28 mouse cellular contexts compared by ENCODE assay signal in genomic region chr2:28903871-28904270, GRCm38 (mm10). TPM values are rescaled to one million over a fixed set of nuclear protein-coding genes. Genes with fewer than 3 reads are reported as not detected.
DNase-seq lines count a peak whose midpoint lies in the region; ATAC-seq and TF ChIP-seq lines count a peak whose summit lies in the region.
"Had no signal": no experiment of that assay in that cellular context is flagged by ENCODE, and none has a peak within 500 bp of the region (broad histone marks: within the 10 kb centered on the region; RNA-seq: fewer than 3 reads in every experiment).

No protein-coding gene starts in this region.

- H3K27ac ChIP-seq in layer of hippocampus, adult 2 months: peak overlapping the region; percentile 32; the same call in 1 of the 2 replicates
- H3K27ac ChIP-seq in midbrain, embryonic 15.5 days: peak overlapping the region; percentile 18
- no peak overlapping the region for H3K27ac ChIP-seq in midbrain, postnatal 0 days (ENCODE audit: low read depth, low read length)
- H3K27ac ChIP-seq: forebrain, embryonic 10.5 days; forebrain, embryonic 13.5 days; heart, adult 2 months; heart, embryonic 10.5 days; heart, embryonic 13.5 days; hindbrain, embryonic 14.5 days; hindbrain, postnatal 0 days had no signal

- H3K4me3 ChIP-seq in layer of hippocampus, adult 2 months: no peak overlapping the region
- no peak overlapping the region for H3K4me3 ChIP-seq in midbrain, embryonic 15.5 days
- H3K4me3 ChIP-seq in midbrain, postnatal 0 days (ENCODE audit: low read depth, low read length): no peak overlapping the region
- H3K4me3 ChIP-seq: forebrain, embryonic 10.5 days; forebrain, embryonic 13.5 days; heart, adult 2 months; heart, embryonic 10.5 days; heart, embryonic 13.5 days had no signal

- DNase-seq in adrenal gland, postnatal 14 days: peak; percentile 26
- no peak for DNase-seq in adrenal gland, adult 18-20 months (ENCODE audit: low spot score in 2 of 2)
- no peak for DNase-seq in layer of hippocampus, adult 2 months (ENCODE audit: low spot score in 2 of 2)
- DNase-seq in layer of hippocampus, adult 8-10 months (ENCODE audit: low spot score in 2 of 2): no peak
- no peak for DNase-seq in midbrain, postnatal 0 days (ENCODE audit: low spot score)
- no peak for DNase-seq in spleen, adult 18-20 months
- DNase-seq: cerebellum, adult 11-12 months; cerebellum, adult 9-10 months; gastrocnemius, postnatal 10 days; gastrocnemius, postnatal 36 days; heart, adult 2 months; heart, postnatal 14 days; heart, postnatal 4 days had no signal

- H3K4me1 ChIP-seq in midbrain, embryonic 15.5 days: peaks cover 25% of the 10 kb centered on the region
- no peaks in the 10 kb centered on the region; the same call in 1 of the 2 replicates for H3K4me1 ChIP-seq in midbrain, postnatal 0 days (ENCODE audit: insufficient read depth, low read length)

- WGBS in midbrain, embryonic 15.5 days: 78% methylated on average over 5 of the region's 5 CpGs
- 75% methylated on average over 5 of the region's 5 CpGs for WGBS in midbrain, postnatal 0 days

- no peak overlapping the region for H3K4me2 ChIP-seq in midbrain, embryonic 15.5 days
- no peak overlapping the region for H3K4me2 ChIP-seq in midbrain, postnatal 0 days (ENCODE audit: low read depth, low read length, poor library complexity, severe bottlenecking)
- H3K4me2 ChIP-seq: forebrain, embryonic 13.5 days; heart, embryonic 13.5 days; hindbrain, embryonic 14.5 days had no signal

- H3K9ac ChIP-seq in midbrain, embryonic 15.5 days: no peak overlapping the region
- no peak overlapping the region for H3K9ac ChIP-seq in midbrain, postnatal 0 days (replicated peaks; ENCODE audit: low read length, poor library complexity, severe bottlenecking)
- H3K9ac ChIP-seq: forebrain, embryonic 13.5 days; heart, embryonic 13.5 days; hindbrain, embryonic 14.5 days had no signal

- no peak for TF ChIP-seq CTCF in layer of hippocampus, adult 2 months (conservative IDR thresholded peaks at IDR 0.05)
- no peak for TF ChIP-seq CTCF in midbrain, postnatal 0 days (IDR thresholded peaks at IDR 0.05)

- no peaks in the 10 kb centered on the region for H3K36me3 ChIP-seq in midbrain, embryonic 15.5 days (replicated peaks)
- H3K36me3 ChIP-seq in midbrain, postnatal 0 days (ENCODE audit: insufficient read depth, low read length): peaks cover 12% of the 10 kb centered on the region

- H3K9me3 ChIP-seq in midbrain, embryonic 15.5 days: no peaks in the 10 kb centered on the region
- H3K9me3 ChIP-seq in midbrain, postnatal 0 days (ENCODE audit: low read length): no peaks in the 10 kb centered on the region
- H3K9me3 ChIP-seq: forebrain, embryonic 10.5 days; forebrain, embryonic 13.5 days; heart, embryonic 10.5 days; heart, embryonic 13.5 days had no signal

- H3K27me3 ChIP-seq in midbrain, embryonic 15.5 days (replicated peaks): peaks cover 72% of the 10 kb centered on the region
- peaks cover 8% of the 10 kb centered on the region for H3K27me3 ChIP-seq in midbrain, postnatal 0 days (ENCODE audit: insufficient read depth, low read length)

- no peak for ATAC-seq in midbrain, embryonic 15.5 days (replicated peaks)
- no peak for ATAC-seq in midbrain, postnatal 0 days (ENCODE audit: low FRiP score)
- ATAC-seq: activated CD4-positive, CD25-positive, alpha-beta regulatory T cell, adult 4 months; CD4-positive, CD25-positive, alpha-beta regulatory T cell, adult 4 months; forebrain, embryonic 13.5 days; forebrain, embryonic 16.5 days; hindbrain, postnatal 0 days; inflammation-experienced regulatory T-cells, adult 6 months; intestine, embryonic 16.5 days had no signal

RNA-seq across cellular contexts. Expression of gene Barhl1, which starts 12.6 kb away (rescaled TPM):
- 0.26 TPM in 1 of 2 replicates, not detected in the other for total RNA-seq in adrenal gland, postnatal 14 days (2021)
- total RNA-seq in adrenal gland, adult 18-20 months (2021): not detected
- total RNA-seq in layer of hippocampus, adult 2 months (2021): not detected
- not detected for total RNA-seq in layer of hippocampus, adult 8-10 months (2022)
- polyA plus RNA-seq in midbrain, embryonic 15.5 days (2015; fragmentation: Nextera tagmentation; extraction: Ambion mirVana): 53.5 and 77.8 TPM in 2 replicates
- total RNA-seq in midbrain, postnatal 0 days (2014; rRNA removed): 36.8 and 49.0 TPM in 2 replicates
- polyA plus RNA-seq in midbrain, postnatal 0 days (2015; fragmentation: Nextera tagmentation; extraction: Ambion mirVana): 36.8 and 36.9 TPM in 2 replicates
- total RNA-seq: gastrocnemius, adult 18-20 months; gastrocnemius, postnatal 10 days; gastrocnemius, postnatal 36 days; granulocyte monocyte progenitor cell, adult 5-6 weeks; heart, adult 2 months; heart, postnatal 14 days; heart, postnatal 4 days had no signal
- polyA plus RNA-seq: activated CD4-positive, CD25-positive, alpha-beta regulatory T cell, adult 4 months; CD4-positive, CD25-positive, alpha-beta regulatory T cell, adult 4 months; heart, adult 2 months; heart, embryonic 10.5 days; heart, embryonic 13.5 days; heart, embryonic 16.5 days; inflammation-experienced regulatory T-cells, adult 6 months; intestine, embryonic 16.5 days had no signal

Comparison
In these comparisons a context has a peak if more than half of its experiments do, and no peak if none do; other contexts are left out.
1. RNA of gene Barhl1, which starts 12.6 kb away (total RNA-seq): 36.8 to 49.0 TPM in midbrain, postnatal 0 days; not detected in layer of hippocampus, adult 8-10 months, not detected in adrenal gland, adult 18-20 months, 0.26 TPM in adrenal gland, postnatal 14 days and not detected in layer of hippocampus, adult 2 months; every median in the first group is over 10 times any median in the second.